ENCODE assay signal across 8 mouse cellular contexts in the genomic region with DNA sequence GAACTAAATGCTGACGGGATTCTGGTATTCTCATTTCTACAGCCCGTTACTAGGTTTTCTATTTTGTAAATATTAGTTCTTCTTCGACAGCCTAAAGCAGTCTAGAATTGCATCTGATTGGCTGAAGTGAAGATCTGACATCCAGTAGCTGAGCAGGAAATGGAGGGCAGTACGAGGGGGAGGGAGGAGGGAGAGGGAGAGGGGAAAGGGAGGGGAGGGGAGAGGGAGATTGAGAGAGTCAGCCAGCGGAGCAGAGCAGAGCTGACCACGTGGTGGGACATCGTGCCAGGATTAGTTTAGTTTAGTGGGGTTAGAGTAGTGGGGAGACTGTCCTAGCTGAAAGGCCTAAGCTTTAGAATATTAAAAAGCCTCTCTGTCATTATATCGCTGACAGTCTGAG.
DNase-seq lines count a peak whose midpoint lies in the region; ATAC-seq and TF ChIP-seq lines count a peak whose summit lies in the region.

No protein-coding gene starts in this region.

- no peak overlapping the region for H3K27ac ChIP-seq in neural tube, embryonic 11.5 days (ENCODE audit: low read depth, low read length)
- H3K27ac ChIP-seq in intestine, embryonic 15.5 days: peak overlapping the region; percentile 7; the same call in 1 of the 2 replicates
- H3K27ac ChIP-seq in lung, embryonic 16.5 days (ENCODE audit: low read length): peak overlapping the region; percentile 49; the same call in 1 of the 2 replicates
- no peak overlapping the region for H3K27ac ChIP-seq in thymus, adult 2 months (ENCODE audit: control insufficient read depth, insufficient read depth, low read length)

- no peak overlapping the region for H3K4me2 ChIP-seq in neural tube, embryonic 11.5 days (ENCODE audit: low read depth)
- H3K4me2 ChIP-seq in intestine, embryonic 15.5 days (replicated peaks): no peak overlapping the region
- H3K4me2 ChIP-seq in lung, embryonic 16.5 days (ENCODE audit: low read depth, low read length): peak overlapping the region; percentile 39

- H3K9ac ChIP-seq in neural tube, embryonic 11.5 days (ENCODE audit: low read length): no peak overlapping the region
- no peak overlapping the region for H3K9ac ChIP-seq in intestine, embryonic 15.5 days
- H3K9ac ChIP-seq in lung, embryonic 16.5 days (ENCODE audit: low read length): no peak overlapping the region

- TF ChIP-seq POLR2A in thymus, adult 2 months (IDR thresholded peaks at IDR 0.05; ENCODE audit: control insufficient read depth, extremely low read depth, insufficient read depth, low read length, poor library complexity): no peak

- no peaks in the 10 kb centered on the region for H3K36me3 ChIP-seq in neural tube, embryonic 11.5 days (ENCODE audit: control insufficient read depth, insufficient read depth, low read length)
- no peaks in the 10 kb centered on the region for H3K36me3 ChIP-seq in intestine, embryonic 15.5 days
- H3K36me3 ChIP-seq in lung, embryonic 16.5 days (ENCODE audit: control insufficient read depth, insufficient read depth, low read length): no peaks in the 10 kb centered on the region
- no peaks in the 10 kb centered on the region for H3K36me3 ChIP-seq in thymus, adult 2 months (ENCODE audit: control insufficient read depth, insufficient read depth, low read length)

- TF ChIP-seq CTCF in thymus, adult 2 months (IDR thresholded peaks at IDR 0.05; ENCODE audit: borderline replicate concordance, control insufficient read depth, extremely low read depth, insufficient read depth, low read length, poor library complexity): no peak

- no peak for ATAC-seq in neural tube, embryonic 11.5 days (ENCODE audit: insufficient read depth, low FRiP score, low TSS enrichment)
- ATAC-seq in intestine, embryonic 15.5 days: peak; percentile 85
- ATAC-seq in lung, embryonic 16.5 days (ENCODE audit: low read depth): peak; percentile 96
- no peak for ATAC-seq in megakaryocyte, adult 5-6 weeks (ENCODE audit: poor library complexity, severe bottlenecking)

- H3K27me3 ChIP-seq in neural tube, embryonic 11.5 days (ENCODE audit: control insufficient read depth, insufficient read depth, low read length): no peaks in the 10 kb centered on the region
- H3K27me3 ChIP-seq in intestine, embryonic 15.5 days (replicated peaks): no peaks in the 10 kb centered on the region
- no peaks in the 10 kb centered on the region for H3K27me3 ChIP-seq in lung, embryonic 16.5 days (ENCODE audit: control insufficient read depth, insufficient read depth, low read depth, low read length)
- no peaks in the 10 kb centered on the region for H3K27me3 ChIP-seq in thymus, adult 2 months (ENCODE audit: control insufficient read depth, insufficient read depth, low read length)

- DNase-seq in neural tube, embryonic 11.5 days (ENCODE audit: low spot score): peak; percentile 49
- no peak for DNase-seq in neural tube, embryonic 10.5 days (ENCODE audit: extremely low spot score, low spot score)
- peak; percentile 44 for DNase-seq in yolk sac, embryonic 10.5 days (ENCODE audit: low spot score)
- no peak for DNase-seq in thymus, adult 2 months
- no peak for DNase-seq in testis, postnatal 10 days (ENCODE audit: low spot score)

- WGBS in neural tube, embryonic 11.5 days: 50% methylated on average over 8 of the region's 8 CpGs
- 13% methylated on average over 8 of the region's 8 CpGs for WGBS in intestine, embryonic 15.5 days
- WGBS in lung, embryonic 16.5 days: 13% methylated on average over 8 of the region's 8 CpGs
- WGBS in thymus, adult 2 months: 35% methylated on average over 8 of the region's 8 CpGs

- no peak overlapping the region for H3K4me3 ChIP-seq in neural tube, embryonic 11.5 days (ENCODE audit: low read depth, low read length)
- no peak overlapping the region for H3K4me3 ChIP-seq in intestine, embryonic 15.5 days (replicated peaks)
- no peak overlapping the region for H3K4me3 ChIP-seq in lung, embryonic 16.5 days (ENCODE audit: low read length)
- no peak overlapping the region for H3K4me3 ChIP-seq in thymus, adult 2 months (ENCODE audit: control insufficient read depth, insufficient read depth, low read length)

- no peaks in the 10 kb centered on the region for H3K4me1 ChIP-seq in neural tube, embryonic 11.5 days (ENCODE audit: control insufficient read depth, insufficient read depth, low read length)
- no peaks in the 10 kb centered on the region for H3K4me1 ChIP-seq in intestine, embryonic 15.5 days (replicated peaks)
- H3K4me1 ChIP-seq in lung, embryonic 16.5 days (replicated peaks; ENCODE audit: control insufficient read depth, insufficient read depth, low read length): peaks cover 13% of the 10 kb centered on the region
- no peaks in the 10 kb centered on the region for H3K4me1 ChIP-seq in thymus, adult 2 months (replicated peaks; ENCODE audit: control insufficient read depth, insufficient read depth, low read length)

- H3K9me3 ChIP-seq in neural tube, embryonic 11.5 days (ENCODE audit: control insufficient read depth, low read length): no peaks in the 10 kb centered on the region
- no peaks in the 10 kb centered on the region for H3K9me3 ChIP-seq in intestine, embryonic 15.5 days
- no peaks in the 10 kb centered on the region; the same call in 1 of the 2 replicates for H3K9me3 ChIP-seq in lung, embryonic 16.5 days (ENCODE audit: control insufficient read depth, low read length)

Comparison
In these comparisons a context has a peak if more than half of its experiments do, and no peak if none do; other contexts are left out.
1. DNase-seq: peak in neural tube, embryonic 11.5 days (single experiment) and yolk sac, embryonic 10.5 days (single experiment); none in neural tube, embryonic 10.5 days (single experiment), thymus, adult 2 months (single experiment) and testis, postnatal 10 days (single experiment).
2. ATAC-seq: peak in intestine, embryonic 15.5 days (single experiment) and lung, embryonic 16.5 days (single experiment); none in neural tube, embryonic 11.5 days (single experiment) and megakaryocyte, adult 5-6 weeks (single experiment).
3. H3K27ac ChIP-seq: peak in intestine, embryonic 15.5 days (single experiment) and lung, embryonic 16.5 days (single experiment); none in neural tube, embryonic 11.5 days (single experiment) and thymus, adult 2 months (single experiment).